Mouse (Mus musculus) cortical plate, adult 2 months (tissue): Measurements from ENCODE around the gene Cd300lg.

ENCODE experiments used
- CTCF ChIP-seq: fragments of 200-500 bp; IDR thresholded peaks from 2 replicates; pipeline ENCODE4 v1.5.1; 2011; ENCODE audit warnings: mild to moderate bottlenecking, control low read depth, low read length; ENCODE audit not compliant: insufficient read depth; ENCODE audit errors: extremely low read depth
- POLR2A ChIP-seq: fragments of 200-500 bp; IDR thresholded peaks from 2 replicates; pipeline ENCODE4 v1.6.1; 2011; ENCODE audit warnings: mild to moderate bottlenecking, low read length, control low read depth; ENCODE audit not compliant: insufficient read depth; ENCODE audit errors: extremely low read depth

- TF ChIP-seq POLR2A = no peak
- TF ChIP-seq CTCF = no peak
These were observed 10.2 kb downstream of the Cd300lg start for GRCm38 (mm10) chr11:102051541-102051940.
